In the genomic region with DNA sequence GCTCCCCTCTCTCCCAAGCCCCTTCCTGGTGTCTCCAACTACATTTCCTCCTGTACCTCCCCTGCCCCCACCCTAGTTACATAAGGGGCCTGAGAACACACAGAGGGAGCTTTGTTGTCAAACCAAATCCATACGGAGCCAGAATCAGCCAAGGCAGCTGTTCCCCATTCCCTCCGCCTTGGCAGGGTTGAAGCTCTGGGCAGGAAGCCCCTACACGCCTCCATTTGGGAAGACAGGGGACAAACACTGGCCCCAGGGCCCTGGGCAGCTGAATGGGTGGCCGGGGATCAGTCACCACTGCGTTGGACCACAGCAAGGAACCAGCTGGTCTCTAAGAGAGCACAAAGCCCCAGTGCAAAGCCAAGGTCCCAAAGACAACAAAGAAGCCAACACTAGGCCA, we compare ENCODE assay signal across 7 mouse cellular contexts. TPM values are rescaled to one million over a fixed set of nuclear protein-coding genes. Genes with fewer than 3 reads are reported as not detected.
DNase-seq lines count a peak whose midpoint lies in the region; ATAC-seq and TF ChIP-seq lines count a peak whose summit lies in the region.

No protein-coding gene starts in this region.

- peak overlapping the region; percentile 48; the same call in 1 of the 2 replicates for H3K27ac ChIP-seq in hindbrain, embryonic 16.5 days (ENCODE audit: low read depth, low read length)
- peak overlapping the region; percentile 73 for H3K27ac ChIP-seq in limb, embryonic 14.5 days (replicated peaks; ENCODE audit: low read depth, low read length)

- TF ChIP-seq CTCF in brain, embryonic 14.5 days (IDR thresholded peaks at IDR 0.05; ENCODE audit: borderline replicate concordance, extremely low read depth, insufficient read depth, insufficient read length) = no peak

- H3K4me3 ChIP-seq in hindbrain, embryonic 16.5 days (ENCODE audit: low read length) = no peak overlapping the region
- no peak overlapping the region for H3K4me3 ChIP-seq in limb, embryonic 14.5 days (replicated peaks; ENCODE audit: low read length)

- peaks cover 6% of the 10 kb centered on the region for H3K4me1 ChIP-seq in hindbrain, embryonic 16.5 days (ENCODE audit: control insufficient read depth, insufficient read depth, low read depth, low read length)
- H3K4me1 ChIP-seq in limb, embryonic 14.5 days (ENCODE audit: control insufficient read depth, insufficient read depth, low read length) = peaks cover 52% of the 10 kb centered on the region

- H3K9me3 ChIP-seq in hindbrain, embryonic 16.5 days (ENCODE audit: control insufficient read depth, low read length) = no peaks in the 10 kb centered on the region
- no peaks in the 10 kb centered on the region for H3K9me3 ChIP-seq in limb, embryonic 14.5 days (ENCODE audit: control insufficient read depth, low read length)

- H3K36me3 ChIP-seq in hindbrain, embryonic 16.5 days (ENCODE audit: control insufficient read depth, insufficient read depth, low read length) = no peaks in the 10 kb centered on the region
- H3K36me3 ChIP-seq in limb, embryonic 14.5 days (ENCODE audit: control insufficient read depth, insufficient read depth, low read length) = 0 out of 2 replicates have a peak, but pooled peaks cover 3% of the 10 kb centered on the region

- peak; percentile 92 for ATAC-seq in hindbrain, embryonic 16.5 days
- ATAC-seq in limb, embryonic 14.5 days (ENCODE audit: low FRiP score, low read depth) = peak; percentile 53
- no peak for ATAC-seq in erythroblast, adult 5-6 weeks (replicated peaks; ENCODE audit: low FRiP score, poor library complexity, severe bottlenecking)

- no peak overlapping the region for H3K9ac ChIP-seq in hindbrain, embryonic 16.5 days (ENCODE audit: low read depth, low read length)
- H3K9ac ChIP-seq in limb, embryonic 14.5 days (ENCODE audit: low read depth, low read length, severe bottlenecking) = no peak overlapping the region

- no peak for TF ChIP-seq POLR2A in brain, embryonic 14.5 days (IDR thresholded peaks at IDR 0.05; ENCODE audit: borderline replicate concordance, extremely low read depth, insufficient read depth, insufficient read length, poor library complexity, severe bottlenecking)
- TF ChIP-seq POLR2A in limb, embryonic 14.5 days (IDR thresholded peaks at IDR 0.05; ENCODE audit: borderline replicate concordance, extremely low read depth, insufficient read depth, insufficient read length) = no peak

- DNase-seq in brain, embryonic 14.5 days (ENCODE audit: low read depth) = peak; percentile 84
- peak; percentile 38 to 50 for DNase-seq in cerebellum, adult 18-20 months
- DNase-seq in frontal cortex, postnatal 36 days (ENCODE audit: low spot score in 2 of 2) = peak; percentile 73 to 80
- peak; percentile 69 for DNase-seq in limb, embryonic 14.5 days (ENCODE audit: low spot score)
- DNase-seq in right cerebral cortex, adult 2 months (ENCODE audit: low spot score in 2 of 2) = peak; percentile 59 to 61

- H3K4me2 ChIP-seq in hindbrain, embryonic 16.5 days (ENCODE audit: low read length) = no peak overlapping the region
- H3K4me2 ChIP-seq in limb, embryonic 14.5 days (replicated peaks; ENCODE audit: low read depth, low read length, severe bottlenecking) = no peak overlapping the region

- WGBS in hindbrain, embryonic 16.5 days = 48% methylated on average over 5 of the region's 5 CpGs
- WGBS in limb, embryonic 14.5 days = 33% methylated on average over 5 of the region's 5 CpGs

- no peaks in the 10 kb centered on the region for H3K27me3 ChIP-seq in hindbrain, embryonic 16.5 days (replicated peaks; ENCODE audit: control insufficient read depth, insufficient read depth, low read length)
- no peaks in the 10 kb centered on the region for H3K27me3 ChIP-seq in limb, embryonic 14.5 days (ENCODE audit: control insufficient read depth, insufficient read depth, low read length)

RNA-seq across cellular contexts. Expression of gene St3gal4, which starts 10.2 kb away (rescaled TPM):
- 2.4 and 5.6 TPM in 2 replicates for polyA plus RNA-seq in brain, embryonic 14.5 days (2012; rRNA removed)
- polyA plus RNA-seq in hindbrain, embryonic 16.5 days (2015; fragmentation: Nextera tagmentation; extraction: Ambion mirVana) = 15.1 and 16.1 TPM in 2 replicates
- polyA plus RNA-seq in limb, embryonic 14.5 days (2012; rRNA removed) = 14.5 and 17.0 TPM in 2 replicates
- polyA plus RNA-seq in limb, embryonic 14.5 days (2014; fragmentation: Nextera tagmentation; extraction: Ambion mirVana) = 35.6 and 36.3 TPM in 2 replicates
- total RNA-seq in erythroblast, adult 5-6 weeks (2015; ENCODE audit: low replicate concordance) = 8.6 and 18.6 TPM in 2 replicates
- 10.1 and 33.9 TPM in 2 replicates for total RNA-seq in erythroblast, adult 5-6 weeks (2017; ENCODE audit: low replicate concordance)
